Mouse (Mus musculus) forebrain, embryonic 15.5 days (tissue): ENCODE data around the gene Dhx8. TPM values are rescaled to one million over a fixed set of nuclear protein-coding genes. Genes with fewer than 3 reads are reported as not detected.

Experiments
- ATAC-seq: fragments of 200-750 bp; cut with Nextera tagmentation; replicated peaks from 2 replicates; pipeline ENCODE4 v1.8.0; 2017; ENCODE audit warnings: mild to moderate bottlenecking, moderate TSS enrichment, moderate library complexity
- H3K27ac ChIP-seq: fragments of 300-500 bp; sonication (generic); replicated peaks from 2 replicates; pipeline ENCODE4 v1.5.1; 2015; ENCODE audit warnings: mild to moderate bottlenecking, inconsistent platforms
- H3K27me3 ChIP-seq: fragments of 300-500 bp; sonication (generic); 2 replicates; pipeline ENCODE4 v1.6.1; 2015; ENCODE audit warnings: inconsistent platforms
- H3K36me3 ChIP-seq: fragments of 300-500 bp; sonication (generic); 2 replicates; pipeline ENCODE4 v1.6.1; 2015; ENCODE audit warnings: mild to moderate bottlenecking, inconsistent platforms
- H3K4me1 ChIP-seq: fragments of 300-500 bp; sonication (generic); 2 replicates; pipeline ENCODE4 v1.6.1; 2015; ENCODE audit warnings: inconsistent platforms
- H3K4me2 ChIP-seq: fragments of 300-500 bp; sonication (generic); replicated peaks from 2 replicates; pipeline ENCODE4 v1.6.1; 2015; ENCODE audit warnings: mild to moderate bottlenecking, inconsistent platforms
- H3K4me3 ChIP-seq: fragments of 300-500 bp; sonication (generic); 2 replicates; pipeline ENCODE4 v1.5.1; 2015; ENCODE audit warnings: mild to moderate bottlenecking, inconsistent platforms
- H3K9ac ChIP-seq: fragments of 300-500 bp; sonication (generic); replicated peaks from 2 replicates; pipeline ENCODE4 v1.6.1; 2015; ENCODE audit warnings: mild to moderate bottlenecking, inconsistent platforms
- H3K9me3 ChIP-seq: fragments of 300-500 bp; sonication (generic); 2 replicates; pipeline ENCODE4 v1.6.1; 2016; ENCODE audit warnings: inconsistent platforms
- WGBS: fragments of 180-500 bp; shearing (Covaris S2); methylation state at CpG from one replicate; pipeline ENCODE4 v1.1.7; 2015; ENCODE audit warnings: mixed read lengths; 5-methylcytosine and 5-hydroxymethylcytosine counted together
- polyA plus RNA-seq: library from polyadenylated mRNA; unstranded; fragments of >200 nt; fragmentation: Nextera tagmentation; extraction: Ambion mirVana; gene quantifications from 2 replicates; pipeline ENCODE4 v1.2.1, GENCODE M21; 2015

Dhx8 gene
- polyA plus RNA-seq, 1 experiment from 2014 or later, result 40.0 TPM

- H3K9ac ChIP-seq, result no peak overlapping the region
- no peaks in the 10 kb centered on the region for H3K36me3 ChIP-seq
- no peaks in the 10 kb centered on the region for H3K9me3 ChIP-seq
- ATAC-seq, result no peak
- H3K27ac ChIP-seq, result no peak overlapping the region
- H3K4me1 ChIP-seq, result no peaks in the 10 kb centered on the region
- no peaks in the 10 kb centered on the region for H3K27me3 ChIP-seq
- no peak overlapping the region for H3K4me2 ChIP-seq
- H3K4me3 ChIP-seq, result no peak overlapping the region
- WGBS, result 84% methylated on average over 10 of the region's 10 CpGs
These were observed 25.8 kb upstream of the Dhx8 start for GRCm38 (mm10) chr11:101706764-101707448.

DNA sequence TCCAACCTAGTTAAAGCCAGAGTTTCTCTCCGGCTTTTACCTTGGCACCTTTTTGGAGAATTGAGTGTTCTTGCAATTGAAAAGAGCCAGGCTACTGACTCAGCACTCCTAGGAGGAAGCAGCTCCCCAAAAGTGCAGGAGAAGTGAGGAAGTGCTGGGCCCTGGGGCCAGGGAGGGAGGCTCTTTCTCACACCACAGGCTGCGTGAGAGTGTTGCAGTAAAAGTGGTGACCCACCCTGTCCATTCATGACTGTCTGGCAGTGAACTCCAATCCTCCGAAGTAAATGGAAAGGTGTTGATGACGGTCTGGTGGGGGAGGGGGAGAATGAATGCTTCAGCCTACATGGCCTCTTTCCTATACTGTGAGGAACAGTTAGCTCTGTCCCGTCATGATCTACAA lies 24.2 kb upstream of the Dhx8 start:
- WGBS, result 62% methylated on average over 5 of the region's 5 CpGs
- Histone ChIP-seq H3K27ac (no peak overlapping the region), H3K4me3 (no peak overlapping the region), H3K4me1 (no peaks in the 10 kb centered on the region), H3K9ac (no peak overlapping the region), H3K9me3 (no peaks in the 10 kb centered on the region), H3K4me2 (no peak overlapping the region), H3K27me3 (no peaks in the 10 kb centered on the region), H3K36me3 (no peaks in the 10 kb centered on the region)
- no peak for ATAC-seq

DNA sequence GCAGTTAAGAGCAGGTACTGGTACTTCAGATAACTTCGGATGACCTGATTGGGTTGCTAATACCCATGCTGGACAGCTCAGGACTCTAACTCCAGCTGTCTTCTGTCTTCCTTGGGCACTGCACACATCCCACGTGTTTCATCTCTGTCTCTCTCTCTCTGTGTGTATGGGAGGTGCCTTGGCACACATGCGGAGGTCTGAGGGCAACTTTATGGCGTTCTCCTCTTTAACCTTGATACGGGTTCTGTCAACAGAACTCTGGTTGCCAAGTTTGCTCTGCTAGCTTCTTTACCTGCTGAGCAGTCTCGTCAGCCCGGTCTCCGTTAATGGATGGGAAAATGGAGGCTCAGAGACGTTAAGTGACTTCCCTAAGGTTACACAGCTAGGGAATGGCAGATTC lies 19.9 kb upstream of the Dhx8 start:
- Histone ChIP-seq H3K9me3 (no peaks in the 10 kb centered on the region), H3K4me3 (no peak overlapping the region), H3K36me3 (no peaks in the 10 kb centered on the region), H3K27ac (no peak overlapping the region), H3K27me3 (no peaks in the 10 kb centered on the region), H3K4me2 (no peak overlapping the region), H3K9ac (no peak overlapping the region), H3K4me1 (peaks cover 3% of the 10 kb centered on the region)
- ATAC-seq, result no peak
- WGBS, result 87% methylated on average over 9 of the region's 9 CpGs

DNA sequence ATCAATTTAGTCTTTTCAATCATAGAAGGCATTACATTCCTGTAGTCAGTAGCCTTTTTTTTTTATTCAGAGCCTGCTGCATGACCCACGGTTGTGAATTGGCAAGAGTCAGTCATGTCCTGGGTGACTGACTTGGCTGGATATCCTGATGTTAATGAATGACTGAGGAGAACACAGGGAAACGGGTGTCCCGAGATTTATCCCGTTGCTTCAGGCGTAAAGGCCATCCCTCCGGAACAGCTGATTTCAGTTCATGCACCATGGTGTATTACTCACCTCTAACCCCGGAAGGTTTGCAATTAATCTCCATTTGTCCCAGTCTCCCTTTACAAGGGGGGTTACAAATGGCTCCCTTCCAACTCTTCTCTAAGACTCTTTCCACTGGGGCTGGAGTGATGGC lies 18.7 kb upstream of the Dhx8 start:
- no peak overlapping the region for H3K4me2 ChIP-seq
- H3K36me3 ChIP-seq, result no peaks in the 10 kb centered on the region
- H3K9ac ChIP-seq, result no peak overlapping the region
- no peak for ATAC-seq
- H3K4me1 ChIP-seq, result peaks cover 12% of the 10 kb centered on the region
- no peaks in the 10 kb centered on the region for H3K9me3 ChIP-seq
- H3K27me3 ChIP-seq, result no peaks in the 10 kb centered on the region
- H3K27ac ChIP-seq, result no peak overlapping the region
- 78% methylated on average over 7 of the region's 7 CpGs for WGBS
- no peak overlapping the region for H3K4me3 ChIP-seq

DNA sequence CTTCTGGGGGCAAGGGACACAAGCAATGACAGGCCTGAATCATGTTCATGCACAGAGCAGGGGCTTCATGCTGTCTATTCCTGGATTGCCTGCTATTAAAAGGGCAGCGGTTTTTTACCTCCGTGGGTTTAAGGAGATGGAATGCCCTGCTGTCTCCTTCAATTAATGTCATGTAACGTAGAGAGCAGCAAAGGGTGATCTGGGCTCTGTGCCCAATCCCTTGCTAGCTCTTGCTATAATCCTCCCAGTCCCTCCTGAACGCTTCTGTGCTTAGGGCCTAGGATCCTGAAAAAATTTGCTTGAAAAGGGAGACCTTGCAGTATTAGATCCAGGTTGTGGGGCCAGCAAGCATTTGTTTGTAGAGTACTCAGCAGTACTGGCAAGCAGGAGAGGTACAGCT lies 14.4 kb upstream of the Dhx8 start:
- Histone ChIP-seq H3K36me3 (no peaks in the 10 kb centered on the region), H3K27ac (peak overlapping the region; percentile 70), H3K9ac (peak overlapping the region; percentile 5; the same call in 1 of the 2 replicates), H3K27me3 (no peaks in the 10 kb centered on the region), H3K9me3 (no peaks in the 10 kb centered on the region), H3K4me2 (no peak overlapping the region), H3K4me1 (peaks cover 12% of the 10 kb centered on the region), H3K4me3 (no peak overlapping the region)
- 15% methylated on average over 4 of the region's 4 CpGs for WGBS
- ATAC-seq, result no peak

- H3K27ac ChIP-seq, result no peak overlapping the region
- no peaks in the 10 kb centered on the region for H3K36me3 ChIP-seq
- H3K9me3 ChIP-seq, result no peaks in the 10 kb centered on the region
- H3K9ac ChIP-seq, result no peak overlapping the region
- 86% methylated on average over 21 of the region's 21 CpGs for WGBS
- no peak overlapping the region for H3K4me3 ChIP-seq
- no peak overlapping the region for H3K4me2 ChIP-seq
- no peak for ATAC-seq
- no peaks in the 10 kb centered on the region for H3K27me3 ChIP-seq
- H3K4me1 ChIP-seq, result peaks cover 12% of the 10 kb centered on the region
These were observed 12.7 kb upstream of the Dhx8 start for GRCm38 (mm10) chr11:101719986-101720520.

DNA sequence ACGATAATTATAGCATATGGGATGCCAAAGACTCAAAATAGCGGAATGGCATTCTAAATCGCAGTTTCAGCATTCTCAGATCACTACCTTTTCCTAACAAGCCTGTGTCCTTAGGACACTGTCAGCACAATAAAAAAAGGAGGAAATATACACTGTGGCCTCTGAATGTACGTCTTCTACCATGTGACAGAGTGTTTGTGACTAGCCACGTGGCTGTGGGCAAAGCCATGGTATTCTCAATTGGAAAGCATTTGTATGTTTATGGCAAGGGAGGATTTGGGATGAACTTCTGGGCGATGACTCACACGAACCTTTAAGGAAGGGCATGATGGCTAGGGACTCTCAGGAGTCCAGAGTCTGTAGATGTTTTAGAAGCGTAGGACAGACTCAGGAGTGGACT lies 7.7 kb upstream of the Dhx8 start:
- Histone ChIP-seq H3K4me3 (no peak overlapping the region), H3K4me1 (peaks cover 18% of the 10 kb centered on the region), H3K4me2 (no peak overlapping the region), H3K9me3 (no peaks in the 10 kb centered on the region), H3K9ac (no peak overlapping the region), H3K36me3 (no peaks in the 10 kb centered on the region), H3K27me3 (no peaks in the 10 kb centered on the region), H3K27ac (0 out of 2 replicates have a peak overlapping the region, but pooled peaks have one; percentile 0)
- no peak for ATAC-seq
- 69% methylated on average over 8 of the region's 8 CpGs for WGBS

DNA sequence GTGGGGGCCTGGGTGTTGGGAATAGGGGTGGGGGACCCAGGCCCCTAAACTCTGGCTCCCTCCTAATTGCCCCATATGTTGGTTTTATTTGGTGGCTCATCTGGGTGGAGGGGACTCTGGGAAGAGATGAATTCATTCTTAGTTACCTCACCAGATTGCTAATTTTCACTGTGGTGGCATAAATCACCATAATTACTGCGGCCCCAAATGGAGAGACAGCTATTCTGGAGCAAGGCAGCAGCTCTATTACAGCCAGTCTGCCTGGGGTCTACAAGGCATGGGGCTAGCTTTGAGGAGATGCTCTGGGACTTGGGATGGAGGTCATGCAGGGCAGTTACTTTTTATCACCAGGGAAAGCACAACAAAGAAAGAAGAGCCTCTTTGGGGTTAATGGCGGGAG lies 6.0 kb upstream of the Dhx8 start:
- H3K4me2 ChIP-seq, result no peak overlapping the region
- no peaks in the 10 kb centered on the region for H3K9me3 ChIP-seq
- WGBS, result 18% methylated on average over 2 of the region's 2 CpGs
- H3K4me1 ChIP-seq, result peaks cover 18% of the 10 kb centered on the region
- no peak overlapping the region for H3K4me3 ChIP-seq
- no peaks in the 10 kb centered on the region for H3K27me3 ChIP-seq
- H3K36me3 ChIP-seq, result no peaks in the 10 kb centered on the region
- ATAC-seq, result peak; percentile 66
- H3K27ac ChIP-seq, result peak overlapping the region; percentile 90
- H3K9ac ChIP-seq, result no peak overlapping the region

- Histone ChIP-seq H3K4me1 (peaks cover 30% of the 10 kb centered on the region), H3K9me3 (no peaks in the 10 kb centered on the region), H3K27me3 (no peaks in the 10 kb centered on the region), H3K36me3 (no peaks in the 10 kb centered on the region), H3K4me3 (no peak overlapping the region), H3K4me2 (no peak overlapping the region), H3K9ac (no peak overlapping the region), H3K27ac (no peak overlapping the region)
- ATAC-seq, result no peak
- 84% methylated on average over 3 of the region's 3 CpGs for WGBS
These were observed 3.4 kb upstream of the Dhx8 start for GRCm38 (mm10) chr11:101729308-101729707.

DNA sequence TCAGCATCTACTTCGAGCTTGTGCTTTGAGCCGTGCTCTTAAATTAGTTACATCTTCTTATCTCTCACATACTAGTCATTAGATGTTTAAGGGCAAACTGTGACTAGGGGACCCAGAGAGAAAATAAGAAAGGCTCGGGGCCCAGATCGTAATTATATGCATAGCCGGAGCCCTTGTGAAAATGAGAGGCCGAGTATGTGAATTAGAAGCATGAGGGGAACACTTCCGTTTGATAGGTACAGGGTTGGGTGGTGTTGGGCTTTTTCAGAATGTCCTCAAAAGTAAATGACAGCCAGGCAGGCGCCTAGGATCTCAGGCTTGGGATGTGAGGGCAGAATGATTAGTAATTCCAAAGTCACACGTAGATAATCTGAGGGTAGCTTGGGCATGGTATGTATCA lies 877 bp downstream of the Dhx8 start:
- Histone ChIP-seq H3K27me3 (no peaks in the 10 kb centered on the region), H3K4me3 (peak overlapping the region; percentile 89), H3K27ac (no peak overlapping the region), H3K4me2 (peak overlapping the region; percentile 77), H3K9ac (peak overlapping the region; percentile 83), H3K9me3 (no peaks in the 10 kb centered on the region), H3K4me1 (peaks cover 12% of the 10 kb centered on the region), H3K36me3 (peaks cover 34% of the 10 kb centered on the region)
- WGBS, result 39% methylated on average over 9 of the region's 9 CpGs
- ATAC-seq, result no peak

- Histone ChIP-seq H3K4me2 (no peak overlapping the region), H3K27me3 (no peaks in the 10 kb centered on the region), H3K27ac (no peak overlapping the region), H3K36me3 (peaks cover 86% of the 10 kb centered on the region), H3K9me3 (no peaks in the 10 kb centered on the region), H3K4me3 (no peak overlapping the region), H3K9ac (no peak overlapping the region), H3K4me1 (no peaks in the 10 kb centered on the region)
- WGBS, result 91% methylated on average over 8 of the region's 8 CpGs
- no peak for ATAC-seq
These were observed 23.9 kb downstream of the Dhx8 start for GRCm38 (mm10) chr11:101756616-101757015.

DNA sequence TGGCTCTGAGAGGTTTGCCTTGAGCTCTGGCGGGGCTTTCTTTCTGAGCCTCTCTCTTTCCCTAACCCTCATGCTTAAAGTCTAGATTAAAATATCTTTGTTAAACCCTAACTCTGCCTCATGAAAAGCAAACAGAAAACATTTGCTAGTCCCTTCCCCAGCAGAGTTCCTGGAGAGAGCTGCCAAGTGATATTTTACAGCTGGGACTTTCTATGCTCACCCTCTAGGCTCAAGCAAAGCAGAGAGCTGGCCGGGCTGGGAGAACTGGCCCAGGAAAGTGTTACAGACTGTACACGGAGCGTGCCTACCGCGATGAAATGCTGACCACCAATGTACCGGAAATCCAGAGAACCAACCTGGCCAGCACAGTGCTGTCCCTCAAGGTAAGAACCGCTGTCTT lies 24.6 kb downstream of the Dhx8 start:
- no peak overlapping the region for H3K27ac ChIP-seq
- no peak overlapping the region for H3K9ac ChIP-seq
- H3K4me1 ChIP-seq, result no peaks in the 10 kb centered on the region
- no peak for ATAC-seq
- peaks cover 86% of the 10 kb centered on the region for H3K36me3 ChIP-seq
- H3K4me3 ChIP-seq, result no peak overlapping the region
- no peaks in the 10 kb centered on the region for H3K9me3 ChIP-seq
- H3K27me3 ChIP-seq, result no peaks in the 10 kb centered on the region
- 92% methylated on average over 8 of the region's 8 CpGs for WGBS
- no peak overlapping the region for H3K4me2 ChIP-seq

- no peak overlapping the region for H3K27ac ChIP-seq
- H3K9ac ChIP-seq, result no peak overlapping the region
- H3K9me3 ChIP-seq, result no peaks in the 10 kb centered on the region
- no peak overlapping the region for H3K4me3 ChIP-seq
- no peak overlapping the region for H3K4me2 ChIP-seq
- 71% methylated on average over 5 of the region's 5 CpGs for WGBS
- ATAC-seq, result no peak
- no peaks in the 10 kb centered on the region for H3K27me3 ChIP-seq
- no peaks in the 10 kb centered on the region for H3K4me1 ChIP-seq
- peaks cover 85% of the 10 kb centered on the region for H3K36me3 ChIP-seq
These were observed 25.7 kb downstream of the Dhx8 start for GRCm38 (mm10) chr11:101758431-101758830.
